Mouse (Mus musculus): ENCODE measurements around the gene Wdr19.

DNA sequence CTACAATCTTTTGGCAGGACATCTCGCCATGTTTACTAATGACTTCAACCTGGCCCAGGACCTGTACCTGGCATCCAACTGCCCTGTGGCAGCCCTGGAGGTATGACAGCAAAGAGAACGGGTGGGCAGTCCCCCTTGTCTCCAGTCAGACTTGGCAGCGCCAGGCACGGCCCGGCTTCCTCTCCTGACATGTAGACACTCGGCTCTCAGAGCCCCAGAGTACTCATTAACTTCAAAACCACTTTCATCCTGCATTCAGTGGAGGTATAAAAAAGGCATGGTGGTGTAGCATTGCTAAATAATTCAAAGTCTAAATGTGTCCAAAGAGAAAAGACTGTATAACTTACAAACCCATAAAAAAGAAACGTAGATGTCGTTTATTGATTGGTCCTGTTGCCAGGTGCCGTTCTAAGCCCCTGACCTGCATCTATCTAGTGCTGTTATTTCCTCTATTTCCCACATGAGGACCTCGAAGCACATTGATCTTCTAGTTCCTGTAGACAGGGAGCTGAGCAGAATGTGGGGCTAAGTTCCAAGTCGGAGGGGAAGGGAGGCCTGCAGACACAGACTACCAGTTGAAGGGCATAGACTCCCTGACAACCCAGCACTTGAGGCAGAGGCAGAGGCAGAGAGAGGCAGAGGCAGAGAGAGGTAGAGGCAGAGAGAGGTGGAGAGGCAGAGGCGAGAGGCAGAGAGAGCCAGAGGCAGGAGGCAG lies 31.9 kb downstream of the Wdr19 start:
- TF ChIP-seq POLR2A (IDR thresholded peaks at IDR 0.05; ENCODE audit: insufficient read depth, low read length) = no peak
- no peak for TF ChIP-seq CTCF (IDR thresholded peaks at IDR 0.05; ENCODE audit: low read depth, low read length)

Data from ES-Bruce4 (cell line).